21 mouse cellular contexts compared by ENCODE assay signal in genomic region chr12:5781276-5781675, GRCm38 (mm10).
"Had no signal": no experiment of that assay in that cellular context is flagged by ENCODE, and none has a peak within 500 bp of the region (broad histone marks: within the 10 kb centered on the region; RNA-seq: fewer than 3 reads in every experiment).

No protein-coding gene starts in this region.

- H3K27ac ChIP-seq: heart, embryonic 10.5 days; hindbrain, embryonic 13.5 days; hindbrain, embryonic 15.5 days; hindbrain, postnatal 0 days; kidney, embryonic 15.5 days; limb, embryonic 13.5 days; limb, embryonic 15.5 days had no signal

- H3K27me3 ChIP-seq: heart, embryonic 12.5 days; hindbrain, embryonic 13.5 days; hindbrain, embryonic 15.5 days; kidney, embryonic 15.5 days; limb, embryonic 13.5 days; limb, embryonic 15.5 days had no signal

- H3K4me2 ChIP-seq: heart, embryonic 12.5 days; hindbrain, embryonic 13.5 days; hindbrain, embryonic 15.5 days; kidney, embryonic 15.5 days; limb, embryonic 13.5 days; limb, embryonic 15.5 days had no signal

- H3K9ac ChIP-seq: heart, embryonic 12.5 days; hindbrain, embryonic 13.5 days; hindbrain, embryonic 15.5 days; kidney, embryonic 15.5 days; limb, embryonic 13.5 days; limb, embryonic 15.5 days had no signal

- H3K4me3 ChIP-seq: heart, embryonic 10.5 days; heart, embryonic 12.5 days; hindbrain, embryonic 13.5 days; hindbrain, embryonic 15.5 days; kidney, embryonic 15.5 days; limb, embryonic 13.5 days; limb, embryonic 15.5 days had no signal

- H3K9me3 ChIP-seq: heart, embryonic 10.5 days; heart, embryonic 12.5 days; hindbrain, embryonic 13.5 days; hindbrain, embryonic 15.5 days; kidney, embryonic 15.5 days; limb, embryonic 13.5 days; limb, embryonic 15.5 days had no signal

- H3K4me1 ChIP-seq: heart, embryonic 10.5 days; heart, embryonic 12.5 days; hindbrain, embryonic 15.5 days; limb, embryonic 15.5 days had no signal

- H3K36me3 ChIP-seq: heart, embryonic 10.5 days; heart, embryonic 12.5 days; hindbrain, embryonic 13.5 days; hindbrain, embryonic 15.5 days; kidney, embryonic 15.5 days; limb, embryonic 13.5 days; limb, embryonic 15.5 days had no signal

- DNase-seq: gastrocnemius, postnatal 14 days; gastrocnemius, postnatal 36 days; heart, adult 18-20 months; heart, postnatal 10 days; kidney, adult 11 months; kidney, adult 2 months; kidney, adult 9 months; kidney, postnatal 10 days; kidney, postnatal 25 days; layer of hippocampus, adult 9-11 months; layer of hippocampus, postnatal 36 days; left cerebral cortex, postnatal 4 days had no signal

- ATAC-seq: hindbrain, postnatal 0 days; intestine, embryonic 16.5 days had no signal
